Comparison of ENCODE assay signal across 8 mouse cellular contexts in genomic region chr12:16853431-16854165, GRCm38 (mm10). TPM values are rescaled to one million over a fixed set of nuclear protein-coding genes. Genes with fewer than 3 reads are reported as not detected.
DNase-seq lines count a peak whose midpoint lies in the region; ATAC-seq lines count a peak whose summit lies in the region.

No protein-coding gene starts in this region.

- no peaks in the 10 kb centered on the region for H3K36me3 ChIP-seq in midbrain, embryonic 15.5 days (replicated peaks)

- no peak overlapping the region for H3K27ac ChIP-seq in midbrain, embryonic 15.5 days

- no peak for ATAC-seq in midbrain, embryonic 15.5 days (replicated peaks)

- WGBS in midbrain, embryonic 15.5 days: 83% methylated on average over 11 of the region's 11 CpGs

- no peaks in the 10 kb centered on the region for H3K27me3 ChIP-seq in midbrain, embryonic 15.5 days (replicated peaks)

- DNase-seq in left cerebral cortex, adult 18-20 months (ENCODE audit: low spot score in 2 of 2): peak; percentile 39 to 62
- DNase-seq in left cerebral cortex, adult 11 months (ENCODE audit: low spot score): no peak
- DNase-seq in R1 (ENCODE audit: low read depth, low spot score): peak; percentile 57
- DNase-seq in gastrocnemius, postnatal 25 days: peak; percentile 79
- DNase-seq in lung, adult 18-20 months: peak; percentile 94 to 96
- no peak for DNase-seq in thymus, postnatal 10 days (ENCODE audit: low spot score in 2 of 2)
- no peak for DNase-seq in neural tube, embryonic 10.5 days (ENCODE audit: extremely low spot score, low spot score)

- H3K9ac ChIP-seq in midbrain, embryonic 15.5 days: no peak overlapping the region

- H3K9me3 ChIP-seq in midbrain, embryonic 15.5 days: 0 out of 2 replicates have a peak, but pooled peaks cover 2% of the 10 kb centered on the region

- peaks cover 21% of the 10 kb centered on the region for H3K4me1 ChIP-seq in midbrain, embryonic 15.5 days

- H3K4me3 ChIP-seq in midbrain, embryonic 15.5 days: no peak overlapping the region

- H3K4me2 ChIP-seq in midbrain, embryonic 15.5 days: no peak overlapping the region

RNA-seq across cellular contexts. Expression of gene Rock2, which starts 41.1 kb away (rescaled TPM):
- total RNA-seq in left cerebral cortex, adult 18-20 months (2021): 100 to 1,000 TPM; 148 to 161 TPM
- 10 to 100 TPM; 59.4 to 89.8 TPM for total RNA-seq in gastrocnemius, postnatal 25 days (2021)
- 14.9 and 15.6 TPM in 2 replicates for polyA plus RNA-seq in midbrain, embryonic 15.5 days (2015; fragmentation: Nextera tagmentation; extraction: Ambion mirVana)

RNA-seq across cellular contexts. Expression of gene E2f6, which starts 42.8 kb away (rescaled TPM):
- 10 to 100 TPM; 41.7 to 42.3 TPM for total RNA-seq in left cerebral cortex, adult 18-20 months (2021)
- total RNA-seq in gastrocnemius, postnatal 25 days (2021): 100 to 1,000 TPM in 1 of 2 experiments, 10 to 100 TPM in 1; 96.4 to 114 TPM
- polyA plus RNA-seq in midbrain, embryonic 15.5 days (2015; fragmentation: Nextera tagmentation; extraction: Ambion mirVana): 29.8 and 30.1 TPM in 2 replicates

RNA-seq across cellular contexts. Expression of gene Greb1, which starts 52.9 kb away (rescaled TPM):
- 1 to 10 TPM in 1 of 2 experiments, under 1 TPM in 1; 0.98 to 1.0 TPM for total RNA-seq in left cerebral cortex, adult 18-20 months (2021)
- under 1 TPM; 0.56 to 0.67 TPM for total RNA-seq in gastrocnemius, postnatal 25 days (2021)
- polyA plus RNA-seq in midbrain, embryonic 15.5 days (2015; fragmentation: Nextera tagmentation; extraction: Ambion mirVana): 1.4 and 1.7 TPM in 2 replicates

Comparison
In these comparisons a context has a peak if more than half of its experiments do, and no peak if none do; other contexts are left out.
1. DNase-seq: peak in left cerebral cortex, adult 18-20 months (2 of 2), R1 (single experiment), gastrocnemius, postnatal 25 days (single experiment) and lung, adult 18-20 months (2 of 2); none in left cerebral cortex, adult 11 months (single experiment), thymus, postnatal 10 days (0 of 2) and neural tube, embryonic 10.5 days (single experiment).